Mouse (Mus musculus) right cerebral cortex, adult 18-20 months (tissue): ENCODE measurements at regions not wholly inside any gene's neighbourhood (a gene's known extent, or its start where the extent isn't known, plus 50 kb on each side); places are given as distances from the start of the nearest gene placed in this dataset.

Experiments
- DNase-seq: peaks from one replicate; pipeline ENCODE4 v3.0.0; 2022; ENCODE audit warnings: mixed read lengths

GRCm38 (mm10) chr17:54065187-54065795, 74.8 kb upstream of the Sult1c1 start:
- DNase-seq = no peak

GRCm38 (mm10) chr17:54061280-54061679, 70.8 kb upstream of the Sult1c1 start:
- peak; percentile 4 for DNase-seq
